Mouse (Mus musculus) embryonic facial prominence, embryonic 11.5 days (tissue): Measurements from ENCODE around the gene Abca4. TPM values are rescaled to one million over a fixed set of nuclear protein-coding genes. Genes with fewer than 3 reads are reported as not detected.

Experiments
- ATAC-seq: fragments of 200-750 bp; cut with Nextera tagmentation; replicated peaks from 2 replicates; pipeline ENCODE4 v1.8.0; 2017; ENCODE audit warnings: low read depth; ENCODE audit not compliant: insufficient number of reproducible peaks, low FRiP score, low TSS enrichment
- DNase-seq: peaks from one replicate; pipeline ENCODE4 v3.0.0-alpha.2; 2015; ENCODE audit warnings: low spot score
- H3K27ac ChIP-seq: fragments of 300-500 bp; sonication (generic); replicated peaks from 2 replicates; pipeline ENCODE4 v1.5.1; 2014; ENCODE audit warnings: mild to moderate bottlenecking, low read depth, low read length, control low read depth
- H3K27me3 ChIP-seq: fragments of 300-500 bp; sonication (generic); 2 replicates; pipeline ENCODE4 v1.6.1; 2014; ENCODE audit warnings: mild to moderate bottlenecking, low read length, moderate library complexity, mixed read lengths; ENCODE audit not compliant: control insufficient read depth, insufficient read depth
- H3K36me3 ChIP-seq: fragments of 300-500 bp; sonication (generic); replicated peaks from 2 replicates; pipeline ENCODE4 v1.6.1; 2014; ENCODE audit warnings: low read depth, mild to moderate bottlenecking, low read length, moderate library complexity, mixed read lengths; ENCODE audit not compliant: control insufficient read depth, insufficient read depth
- H3K4me1 ChIP-seq: fragments of 300-500 bp; sonication (generic); 2 replicates; pipeline ENCODE4 v1.6.1; 2014; ENCODE audit warnings: low read length, mixed read lengths; ENCODE audit not compliant: control insufficient read depth, insufficient read depth
- H3K4me2 ChIP-seq: fragments of 300-500 bp; sonication (generic); 2 replicates; pipeline ENCODE4 v1.6.1; 2014; ENCODE audit warnings: low read depth, mild to moderate bottlenecking, control low read depth, low read length, moderate library complexity
- H3K4me3 ChIP-seq: fragments of 300-500 bp; sonication (generic); 2 replicates; pipeline ENCODE4 v1.5.1; 2014; ENCODE audit warnings: low read depth, low read length, control low read depth
- H3K9ac ChIP-seq: fragments of 300-500 bp; sonication (generic); replicated peaks from 2 replicates; pipeline ENCODE4 v1.6.1; 2014; ENCODE audit warnings: mild to moderate bottlenecking, control low read depth, low read length
- H3K9me3 ChIP-seq: fragments of 300-500 bp; sonication (generic); replicated peaks from 2 replicates; pipeline ENCODE4 v1.6.1; 2016; ENCODE audit warnings: mild to moderate bottlenecking, low read length, inconsistent platforms, mixed read lengths; ENCODE audit not compliant: control insufficient read depth
- WGBS: fragments of 180-500 bp; shearing (Covaris S2); extraction: QIAGEN DNeasy Blood & Tissue Kit; methylation state at CpG from one replicate; pipeline ENCODE4 v1.1.7; 2014; 5-methylcytosine and 5-hydroxymethylcytosine counted together
- polyA plus RNA-seq: library from polyadenylated mRNA; unstranded; fragments of >200 nt; fragmentation: Nextera tagmentation; extraction: Ambion mirVana; gene quantifications from 2 replicates; pipeline ENCODE4 v1.2.1, GENCODE M21; 2014

Abca4 gene
- polyA plus RNA-seq: 1.9 TPM in 2 replicates

DNA sequence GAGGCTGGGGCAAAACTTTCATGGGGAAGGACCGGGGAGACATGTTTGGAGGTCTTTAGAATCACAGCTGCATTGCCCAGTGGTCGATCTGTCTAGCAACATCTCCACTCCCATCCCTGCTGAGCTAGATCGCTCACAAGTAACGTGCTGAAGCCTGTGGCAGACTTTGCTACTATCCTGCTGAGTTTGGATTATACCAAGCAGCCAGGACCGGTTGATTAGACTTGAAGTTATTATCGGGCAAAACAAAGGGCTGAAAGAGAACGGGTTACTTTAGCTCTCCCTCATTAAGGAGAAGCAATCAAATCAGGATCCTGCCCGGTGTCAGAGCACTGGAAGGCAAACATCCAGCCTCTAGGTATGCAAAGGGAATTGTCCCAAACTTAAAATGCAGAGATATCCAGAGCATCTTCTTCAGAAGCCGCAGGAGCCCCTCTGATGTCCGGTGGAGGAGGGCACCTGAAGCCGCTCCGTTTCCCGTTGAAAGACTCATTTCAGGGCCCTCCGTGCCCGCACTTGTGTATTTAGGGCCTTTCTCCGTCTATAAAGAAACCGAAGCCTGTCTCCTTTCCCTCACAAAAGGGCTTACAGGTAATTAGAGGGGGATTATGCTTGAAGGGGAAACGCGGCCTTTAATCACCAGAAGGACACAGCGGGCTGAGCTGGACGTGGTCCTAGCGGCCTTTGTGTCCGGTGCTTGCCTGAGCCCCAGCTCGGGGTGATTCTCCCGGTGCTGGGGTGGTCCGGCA, at the start of gene Abca4:
TSS of gene Abca4 (plus strand) at position 645 of the 749 bp plus-strand sequence.
- Histone ChIP-seq H3K4me2 (peak within 1 kb of the TSS; percentile 32), H3K36me3 (no peaks in the 10 kb centered on the region), H3K27ac (no peak within 1 kb of the TSS; the same call in 1 of the 2 replicates), H3K27me3 (peaks cover 3% of the 10 kb centered on the region; the same call in 1 of the 2 replicates), H3K9me3 (no peaks in the 10 kb centered on the region), H3K4me1 (peaks cover 20% of the 10 kb centered on the region), H3K4me3 (no peak within 1 kb of the TSS), H3K9ac (peak within 1 kb of the TSS; percentile 43)
- DNase-seq (peak; percentile 48), ATAC-seq (no peak)
- WGBS: 4% methylated on average over 26 of the region's 26 CpGs

DNA sequence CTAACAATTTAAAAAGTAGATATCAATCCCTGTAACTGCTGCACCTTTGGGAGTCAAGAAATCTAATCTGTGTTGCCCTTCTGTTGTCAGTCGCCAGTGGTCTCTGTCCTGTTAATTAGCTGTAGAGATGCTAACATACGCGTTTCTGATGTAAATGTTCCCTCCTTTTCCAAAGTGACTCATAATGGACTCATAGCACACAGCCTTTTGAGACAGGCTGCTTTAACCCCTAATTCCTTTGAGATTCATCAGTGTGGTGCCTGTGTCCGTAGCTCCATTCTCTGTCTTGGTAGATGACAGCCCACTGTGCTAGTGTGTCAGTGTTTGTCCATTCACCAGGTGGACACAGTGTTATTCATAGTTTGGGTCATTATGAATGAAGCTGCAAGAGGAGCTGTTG, 49.1 kb upstream of the Abca4 start:
- Histone ChIP-seq H3K9ac (no peak overlapping the region), H3K4me2 (no peak overlapping the region), H3K27me3 (no peaks in the 10 kb centered on the region), H3K9me3 (no peaks in the 10 kb centered on the region), H3K36me3 (no peaks in the 10 kb centered on the region), H3K27ac (no peak overlapping the region), H3K4me1 (0 out of 2 replicates have a peak, but pooled peaks cover 3% of the 10 kb centered on the region), H3K4me3 (no peak overlapping the region)
- DNase-seq: no peak
- 79% methylated on average over 4 of the region's 4 CpGs for whole genome bisulfite sequencing
- no peak for ATAC-seq

GRCm38 (mm10) chr3:121999934-122000333, 44.3 kb upstream of the Abca4 start:
- WGBS: 53% methylated on average over 2 of the region's 2 CpGs

DNA sequence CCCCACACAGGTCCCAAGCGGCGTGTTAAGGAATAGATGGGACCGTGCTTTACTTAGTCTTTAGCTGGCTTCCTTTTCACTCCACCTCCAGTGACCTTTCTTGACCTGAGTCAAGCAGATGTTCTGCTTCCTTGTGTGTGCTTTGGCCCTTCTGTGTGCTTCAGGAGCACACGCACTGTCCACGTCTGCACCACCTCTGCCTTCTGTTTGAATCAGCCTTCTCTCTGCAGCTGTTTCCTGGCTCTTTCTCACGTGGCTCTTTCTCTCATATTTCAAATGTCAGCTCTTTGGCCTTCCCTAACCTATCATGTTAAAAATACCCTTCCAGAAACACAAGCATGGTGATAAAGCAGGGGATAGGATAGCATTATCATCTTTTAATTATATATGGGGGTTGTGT, 42.7 kb upstream of the Abca4 start:
- no peak for DNase-seq
- ATAC-seq: no peak
- no peak overlapping the region for H3K27ac ChIP-seq
- no peak overlapping the region for H3K9ac ChIP-seq
- no peak overlapping the region for H3K4me2 ChIP-seq
- H3K27me3 ChIP-seq: no peaks in the 10 kb centered on the region
- H3K9me3 ChIP-seq: no peaks in the 10 kb centered on the region
- H3K4me3 ChIP-seq: no peak overlapping the region
- H3K36me3 ChIP-seq: no peaks in the 10 kb centered on the region
- WGBS: 31% methylated on average over 6 of the region's 6 CpGs
- H3K4me1 ChIP-seq: peaks cover 5% of the 10 kb centered on the region; the same call in 1 of the 2 replicates

More at GRCm38 (mm10) chr3:121999934-122000333, 44.3 kb upstream of the Abca4 start:
- Histone ChIP-seq H3K27ac (no peak overlapping the region), H3K4me2 (no peak overlapping the region), H3K9me3 (no peaks in the 10 kb centered on the region), H3K27me3 (no peaks in the 10 kb centered on the region), H3K36me3 (no peaks in the 10 kb centered on the region), H3K9ac (no peak overlapping the region), H3K4me3 (no peak overlapping the region), H3K4me1 (peaks cover 5% of the 10 kb centered on the region; the same call in 1 of the 2 replicates)
- ATAC-seq (no peak), DNase-seq (peak; percentile 33)

GRCm38 (mm10) chr3:122009818-122010217, 34.4 kb upstream of the Abca4 start:
- H3K4me1 ChIP-seq: no peaks in the 10 kb centered on the region
- no peaks in the 10 kb centered on the region; the same call in 1 of the 2 replicates for H3K36me3 ChIP-seq
- WGBS: 94% methylated on average over 5 of the region's 5 CpGs
- no peaks in the 10 kb centered on the region for H3K9me3 ChIP-seq
- no peak overlapping the region for H3K9ac ChIP-seq
- no peaks in the 10 kb centered on the region for H3K27me3 ChIP-seq
- no peak for ATAC-seq
- H3K27ac ChIP-seq: no peak overlapping the region
- no peak overlapping the region for H3K4me3 ChIP-seq
- no peak overlapping the region for H3K4me2 ChIP-seq
- DNase-seq: no peak

GRCm38 (mm10) chr3:122010292-122010691, 34.0 kb upstream of the Abca4 start:
- no peaks in the 10 kb centered on the region; the same call in 1 of the 2 replicates for H3K36me3 ChIP-seq
- H3K4me3 ChIP-seq: no peak overlapping the region
- no peak overlapping the region for H3K4me2 ChIP-seq
- H3K4me1 ChIP-seq: no peaks in the 10 kb centered on the region
- H3K27ac ChIP-seq: no peak overlapping the region
- H3K27me3 ChIP-seq: no peaks in the 10 kb centered on the region
- no peak overlapping the region for H3K9ac ChIP-seq
- ATAC-seq (no peak), DNase-seq (no peak)
- WGBS: 90% methylated on average over 5 of the region's 5 CpGs
- H3K9me3 ChIP-seq: no peaks in the 10 kb centered on the region

GRCm38 (mm10) chr3:122012464-122012863, 31.8 kb upstream of the Abca4 start:
- no peaks in the 10 kb centered on the region for H3K9me3 ChIP-seq
- 79% methylated on average over 1 of the region's 1 CpGs for WGBS
- H3K9ac ChIP-seq: no peak overlapping the region
- no peaks in the 10 kb centered on the region for H3K4me1 ChIP-seq
- no peaks in the 10 kb centered on the region for H3K27me3 ChIP-seq
- H3K27ac ChIP-seq: no peak overlapping the region
- no peak for DNase-seq
- H3K4me3 ChIP-seq: no peak overlapping the region
- H3K4me2 ChIP-seq: no peak overlapping the region
- no peak for ATAC-seq
- H3K36me3 ChIP-seq: no peaks in the 10 kb centered on the region

GRCm38 (mm10) chr3:122018421-122018820, 25.8 kb upstream of the Abca4 start:
- Histone ChIP-seq H3K9ac (no peak overlapping the region), H3K36me3 (no peaks in the 10 kb centered on the region), H3K4me2 (no peak overlapping the region), H3K27ac (no peak overlapping the region), H3K4me3 (no peak overlapping the region), H3K27me3 (no peaks in the 10 kb centered on the region), H3K9me3 (no peaks in the 10 kb centered on the region), H3K4me1 (no peaks in the 10 kb centered on the region)
- no peak for ATAC-seq
- DNase-seq: no peak
- 94% methylated on average over 7 of the region's 7 CpGs for WGBS
